Mouse (Mus musculus) spleen, adult 2 months (tissue): ENCODE results near the gene Ntrk3.

Experiments used
- CTCF ChIP-seq: fragments of 200-500 bp; IDR thresholded peaks from 2 replicates; pipeline ENCODE4 v1.5.1; 2011; ENCODE audit warnings: mild to moderate bottlenecking, inconsistent platforms; ENCODE audit not compliant: insufficient read depth, insufficient read length, insufficient replicate concordance; ENCODE audit errors: extremely low read depth
- POLR2A ChIP-seq: fragments of 200-500 bp; IDR thresholded peaks from 2 replicates; pipeline ENCODE4 v1.6.1; 2011; ENCODE audit warnings: low read depth, low read length, inconsistent platforms

GRCm38 (mm10) chr7:78379784-78380183, 358.0 kb downstream of the Ntrk3 start:
- TF ChIP-seq CTCF: no peak
- TF ChIP-seq POLR2A: no peak
